Mouse (Mus musculus): Measurements from ENCODE around the gene Hist2h3c1.

- no peak for TF ChIP-seq CTCF (IDR thresholded peaks at IDR 0.05; ENCODE audit: insufficient read depth, low read depth, low read length)
- no peak for TF ChIP-seq POLR2A (IDR thresholded peaks at IDR 0.05; ENCODE audit: insufficient read depth, low read depth, low read length)
These were observed 5.3 kb downstream of the Hist2h3c1 start for GRCm38 (mm10) chr3:96251787-96252186.

All from olfactory bulb, adult 2 months (tissue).